Mouse (Mus musculus): ENCODE results near the gene Picalm. TPM values are rescaled to one million over a fixed set of nuclear protein-coding genes. Genes with fewer than 3 reads are reported as not detected.
"Not testable (repeated sequence)": the region's sequence is repeated elsewhere in the genome, so short reads cannot be mapped to it uniquely, and the experiment has no call there.

Picalm gene
- polyA plus RNA-seq, 1 experiment from 2014 or later: 331 TPM

DNA sequence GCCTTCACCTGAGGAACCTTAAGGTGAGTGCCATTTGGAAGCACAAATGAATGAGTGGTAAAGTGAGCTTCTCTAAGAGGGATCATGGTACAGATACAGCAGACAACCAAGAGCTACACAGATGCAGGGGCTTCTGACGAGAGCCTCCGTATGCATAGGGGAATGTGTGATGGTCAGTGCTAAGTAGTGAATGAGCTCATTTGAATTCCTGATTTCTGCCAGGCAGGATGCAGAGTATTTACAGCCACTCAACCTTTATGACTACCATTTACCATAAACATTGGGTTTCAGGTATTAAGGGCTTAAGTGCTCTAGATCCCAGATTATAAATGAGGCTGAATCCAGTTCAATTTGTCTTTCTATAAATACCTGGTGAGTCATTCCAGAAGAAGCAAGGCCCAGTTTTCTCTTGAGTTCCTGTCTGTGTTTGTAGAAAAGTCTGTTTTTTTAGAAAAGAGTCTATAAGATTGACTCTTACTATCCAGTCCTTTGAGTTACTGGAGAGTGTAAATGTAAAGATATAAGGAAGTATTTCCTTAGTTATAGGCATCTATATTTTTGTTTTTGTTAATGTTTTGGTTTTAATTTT is 72.0 kb downstream of the Picalm start:
- in situ Hi-C loops (cut with MboI; ENCODE audit: low pct_unique_long_range_greater_than_20kb): no loop called here
- CTCF ChIA-PET: interaction anchor here (1.1 to 2.6 kb wide), 3 partner anchors 13 to 204 kb away, joined by 3 to 6 read pairs (median 4); no protein-coding TSS in a partner anchor
- no peaks in the 10 kb centered on the region for H3K27me3 ChIP-seq
- ATAC-seq (no peak), DNase-seq (ENCODE audit: low read depth, low spot score) (peak; percentile 25)
- no peak for TF ChIP-seq CTCF (IDR thresholded peaks at IDR 0.05)
- POLR2A ChIA-PET: no interaction called here

DNA sequence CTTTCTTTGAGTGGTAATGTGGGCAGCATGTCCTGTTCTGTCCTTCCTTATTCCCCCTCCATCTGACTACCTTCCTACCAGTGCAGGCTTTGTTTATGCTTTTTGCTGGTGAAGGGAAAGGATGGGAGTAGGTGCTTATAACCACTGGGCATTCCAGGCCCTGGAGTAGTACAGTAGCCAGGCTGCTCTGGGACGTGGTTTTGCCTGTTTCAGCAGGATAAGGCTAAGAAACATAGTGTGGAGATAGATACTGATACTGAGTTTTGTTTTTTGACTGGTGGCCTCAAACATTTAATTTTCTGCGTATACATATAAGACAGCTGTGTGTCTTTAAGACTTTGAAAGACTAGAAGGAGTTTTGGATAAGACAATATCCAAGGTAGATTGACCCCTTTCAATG is 73.9 kb downstream of the Picalm start:
- no peaks in the 10 kb centered on the region for H3K27me3 ChIP-seq
- in situ Hi-C loops (cut with MboI; ENCODE audit: low pct_unique_long_range_greater_than_20kb): no loop called here
- DNase-seq (ENCODE audit: low read depth, low spot score) (no peak), ATAC-seq (no peak)
- CTCF ChIA-PET: interaction anchor here (1.5 kb wide), 1 partner anchor 12 kb away, joined by 3 read pairs; no protein-coding TSS in a partner anchor
- POLR2A ChIA-PET: no interaction called here
- no peak for TF ChIP-seq CTCF (IDR thresholded peaks at IDR 0.05)

- DNase-seq (ENCODE audit: low read depth, low spot score): no peak
- POLR2A ChIA-PET: no interaction called here
- no peak for TF ChIP-seq CTCF (IDR thresholded peaks at IDR 0.05)
- CTCF ChIA-PET: no interaction called here
- no peak for ATAC-seq
- H3K27me3 ChIP-seq: no peaks in the 10 kb centered on the region
- in situ Hi-C loops (cut with MboI; ENCODE audit: low pct_unique_long_range_greater_than_20kb): no loop called here
These were observed 80.1 kb downstream of the Picalm start for GRCm38 (mm10) chr7:90210116-90210515.

DNA sequence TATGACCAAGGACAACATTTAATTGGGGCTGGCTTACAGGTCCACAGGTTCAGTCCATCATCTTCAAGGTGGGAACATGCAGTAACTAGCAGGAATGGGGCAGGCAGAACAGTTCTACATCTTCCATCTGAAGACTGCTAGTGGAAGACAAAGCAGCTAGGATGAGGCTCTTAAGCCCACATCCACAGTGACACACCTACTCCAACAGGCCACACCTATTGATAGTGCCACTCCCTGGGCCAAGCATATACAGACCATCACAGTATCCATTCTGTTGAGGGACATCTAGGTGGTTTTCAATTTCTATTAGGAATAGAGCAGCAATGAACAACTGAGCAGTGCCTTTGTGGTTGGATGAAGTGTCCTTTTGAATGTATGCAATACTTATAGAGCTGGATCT is 80.9 kb downstream of the Picalm start:
- no peak for TF ChIP-seq CTCF (IDR thresholded peaks at IDR 0.05)
- POLR2A ChIA-PET: no interaction called here
- ATAC-seq (no peak), DNase-seq (ENCODE audit: low read depth, low spot score) (no peak)
- no peaks in the 10 kb centered on the region for H3K27me3 ChIP-seq
- CTCF ChIA-PET: no interaction called here
- in situ Hi-C loops (cut with MboI; ENCODE audit: low pct_unique_long_range_greater_than_20kb): no loop called here

DNA sequence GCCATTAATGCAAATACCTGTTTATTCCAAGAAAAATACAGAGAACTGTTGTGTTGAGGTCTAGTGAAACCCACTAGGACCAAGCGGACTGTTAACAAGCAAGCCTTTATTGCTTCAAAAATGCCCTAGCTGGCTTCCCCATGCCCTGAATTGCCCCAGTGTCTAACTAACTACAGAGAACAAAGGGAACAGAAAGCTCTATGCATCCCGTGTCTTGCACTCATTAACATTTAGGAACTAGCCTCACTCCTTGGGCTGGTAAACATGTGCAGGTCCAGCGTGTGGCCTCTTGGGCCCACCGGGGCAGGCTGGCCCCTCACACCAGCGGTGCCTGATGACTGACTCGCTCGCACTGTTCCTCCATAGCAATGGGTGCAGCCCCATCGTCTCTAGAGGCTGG is 86.5 kb downstream of the Picalm start:
- H3K27me3 ChIP-seq: no peaks in the 10 kb centered on the region
- no peak for ATAC-seq
- ChIA-PET CTCF (interaction anchor here (0.9 to 2.1 kb wide), 4 partner anchors 9 to 15 kb away, joined by 4 to 6 read pairs (median 5); no protein-coding TSS in a partner anchor), POLR2A (no interaction called here)
- TF ChIP-seq CTCF (IDR thresholded peaks at IDR 0.05): no peak
- in situ Hi-C loops (cut with MboI; ENCODE audit: low pct_unique_long_range_greater_than_20kb): no loop called here
- no peak for DNase-seq (ENCODE audit: low read depth, low spot score)

- in situ Hi-C loops (cut with MboI; ENCODE audit: low pct_unique_long_range_greater_than_20kb): no loop called here
- CTCF ChIA-PET: no interaction called here
- no peak for TF ChIP-seq CTCF (IDR thresholded peaks at IDR 0.05)
- no peaks in the 10 kb centered on the region for H3K27me3 ChIP-seq
- ATAC-seq (no peak), DNase-seq (ENCODE audit: low read depth, low spot score) (no peak)
- POLR2A ChIA-PET: no interaction called here
These were observed 88.1 kb downstream of the Picalm start for GRCm38 (mm10) chr7:90218122-90218521.

GRCm38 (mm10) chr7:90221487-90221886 is 91.5 kb downstream of the Picalm start:
- DNase-seq (ENCODE audit: low read depth, low spot score) (no peak), ATAC-seq (no peak)
- ChIA-PET CTCF (interaction anchor here (1.1 kb wide), 1 partner anchor 10 kb away, joined by 3 read pairs; no protein-coding TSS in a partner anchor), POLR2A (no interaction called here)
- no peak for TF ChIP-seq CTCF (IDR thresholded peaks at IDR 0.05)
- in situ Hi-C loops (cut with MboI; ENCODE audit: low pct_unique_long_range_greater_than_20kb): no loop called here
- no peaks in the 10 kb centered on the region for H3K27me3 ChIP-seq

- in situ Hi-C loops (cut with MboI; ENCODE audit: low pct_unique_long_range_greater_than_20kb): no loop called here
- POLR2A ChIA-PET: no interaction called here
- no peaks in the 10 kb centered on the region for H3K27me3 ChIP-seq
- no peak for ATAC-seq
- no peak for DNase-seq (ENCODE audit: low read depth, low spot score)
- TF ChIP-seq CTCF (IDR thresholded peaks at IDR 0.05): no peak
- CTCF ChIA-PET: interaction anchor here (1.0 to 1.1 kb wide), 2 partner anchors 12 to 14 kb away, joined by 3 to 5 read pairs; no protein-coding TSS in a partner anchor
These were observed 98.1 kb downstream of the Picalm start for GRCm38 (mm10) chr7:90228075-90228474.

- POLR2A ChIA-PET; ATAC-seq; DNase-seq (ENCODE audit: low read depth, low spot score); H3K27me3 ChIP-seq; in situ Hi-C loops (cut with MboI; ENCODE audit: low pct_unique_long_range_greater_than_20kb): not testable (repeated sequence)
- peak; percentile 56 for TF ChIP-seq CTCF (IDR thresholded peaks at IDR 0.05)
- CTCF ChIA-PET: interaction anchor here (1.1 kb wide), 1 partner anchor 13 kb away, joined by 5 read pairs; no protein-coding TSS in a partner anchor
These were observed 98.9 kb downstream of the Picalm start for GRCm38 (mm10) chr7:90228884-90229283.

DNA sequence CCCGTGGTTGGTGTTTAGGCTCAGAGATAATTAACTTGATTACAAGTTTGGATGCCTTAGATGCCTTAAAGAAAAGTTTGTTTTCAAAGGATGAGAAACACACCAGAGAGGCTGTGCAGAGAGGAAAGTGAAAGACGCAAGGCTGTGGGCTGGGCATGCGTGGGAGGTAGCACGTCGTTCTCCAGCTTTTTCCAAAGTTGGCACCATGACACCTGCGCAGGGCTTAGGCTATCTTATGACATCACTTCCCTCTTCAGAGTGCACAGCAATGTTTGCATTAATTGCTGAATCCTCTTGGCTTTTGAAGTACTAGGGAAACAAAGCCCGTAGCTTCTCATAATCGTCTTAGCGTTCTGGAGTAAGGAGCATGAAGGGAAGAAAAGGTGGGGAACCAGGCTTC is 101.4 kb downstream of the Picalm start:
- in situ Hi-C loops (cut with MboI; ENCODE audit: low pct_unique_long_range_greater_than_20kb): no loop called here
- TF ChIP-seq CTCF (IDR thresholded peaks at IDR 0.05): no peak
- ATAC-seq (no peak), DNase-seq (ENCODE audit: low read depth, low spot score) (no peak)
- no peaks in the 10 kb centered on the region for H3K27me3 ChIP-seq
- ChIA-PET CTCF (interaction anchor here (1.1 to 1.2 kb wide), 3 partner anchors 10 to 15 kb away, joined by 3 to 5 read pairs (median 4); no protein-coding TSS in a partner anchor), POLR2A (no interaction called here)

DNA sequence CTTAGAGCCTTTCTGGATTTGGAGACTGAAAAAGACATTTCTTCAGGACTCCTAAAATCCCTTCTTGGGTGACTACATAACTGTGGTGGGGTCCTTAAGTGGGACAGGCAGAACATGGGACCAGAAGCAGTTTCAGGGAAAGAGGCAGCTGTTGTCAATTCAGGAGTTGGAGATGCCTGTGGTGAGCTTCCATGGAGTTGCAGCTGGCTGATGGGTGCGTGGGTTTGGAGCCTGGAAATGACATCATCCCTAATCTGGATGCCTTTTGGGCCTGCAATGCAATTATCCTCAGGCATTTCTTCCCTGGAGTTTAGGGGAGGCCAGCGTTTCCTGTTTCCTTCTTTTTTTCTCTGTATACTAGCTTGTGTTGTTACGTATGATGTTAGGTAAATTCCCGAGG is 103.9 kb downstream of the Picalm start:
- TF ChIP-seq CTCF (IDR thresholded peaks at IDR 0.05): no peak
- no peak for DNase-seq (ENCODE audit: low read depth, low spot score)
- in situ Hi-C loops (cut with MboI; ENCODE audit: low pct_unique_long_range_greater_than_20kb): no loop called here
- ChIA-PET CTCF (interaction anchor here (1.4 to 1.6 kb wide), 2 partner anchors 19 to 21 kb away, joined by 3 read pairs; no protein-coding TSS in a partner anchor), POLR2A (no interaction called here)
- H3K27me3 ChIP-seq: no peaks in the 10 kb centered on the region
- peak; percentile 69 for ATAC-seq

All from Patski (cell line).